In the genomic region with DNA sequence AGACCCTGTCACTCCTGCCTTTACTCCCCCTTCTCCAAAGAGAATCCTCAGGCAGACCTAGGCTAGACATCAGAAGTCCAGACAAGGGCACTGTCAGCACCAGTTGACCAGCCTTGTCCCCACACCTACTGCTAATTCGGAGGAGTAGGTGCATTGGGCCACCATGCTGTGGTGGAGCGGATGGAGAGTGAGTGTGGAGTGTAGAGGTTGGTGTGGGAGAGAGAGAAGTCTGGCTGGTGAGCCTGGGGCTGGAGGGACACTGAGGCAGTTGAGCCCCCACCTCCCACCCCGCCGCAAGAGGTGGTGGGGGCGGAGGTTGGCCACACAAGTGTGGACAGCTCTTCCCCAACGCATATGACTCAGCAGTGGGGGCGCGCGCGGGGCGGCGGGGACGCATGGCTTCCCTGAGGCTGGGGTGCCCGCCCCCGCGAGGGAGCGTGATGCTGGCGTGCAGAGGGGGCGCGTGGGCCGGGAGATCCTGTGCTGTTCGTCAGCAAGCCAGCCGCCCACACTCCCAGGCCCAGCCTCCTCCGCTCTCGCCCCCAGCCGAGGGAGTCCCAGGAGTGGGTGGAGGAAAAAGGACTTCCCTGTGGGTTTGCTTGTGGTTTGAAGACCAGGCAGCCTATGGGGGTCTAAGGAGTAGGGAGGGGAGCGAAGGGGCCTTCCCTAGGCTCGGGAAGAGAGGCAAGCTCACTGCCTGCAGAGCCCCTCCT, we compare ENCODE assay signal across 9 mouse cellular contexts. TPM values are rescaled to one million over a fixed set of nuclear protein-coding genes. Genes with fewer than 3 reads are reported as not detected.
DNase-seq lines count a peak whose midpoint lies in the region; ATAC-seq and TF ChIP-seq lines count a peak whose summit lies in the region.
"Had no signal": no experiment of that assay in that cellular context is flagged by ENCODE, and none has a peak within 500 bp of the region (broad histone marks: within the 10 kb centered on the region; RNA-seq: fewer than 3 reads in every experiment).

No protein-coding gene starts in this region.

- H3K9ac ChIP-seq in kidney, embryonic 15.5 days: no peak overlapping the region
- H3K9ac ChIP-seq in midbrain, embryonic 13.5 days (replicated peaks): peak overlapping the region; percentile 49
- H3K9ac ChIP-seq: lung, embryonic 15.5 days had no signal

- ATAC-seq in kidney, embryonic 15.5 days (replicated peaks; ENCODE audit: low FRiP score): peak; percentile 33; the same call in 1 of the 2 replicates
- peak; percentile 33; the same call in 1 of the 2 replicates for ATAC-seq in granulocyte monocyte progenitor cell, adult 5-6 weeks (replicated peaks; ENCODE audit: poor library complexity, severe bottlenecking)
- peak; percentile 56 for ATAC-seq in midbrain, embryonic 13.5 days

- peak overlapping the region; percentile 53 for H3K4me2 ChIP-seq in kidney, embryonic 15.5 days
- peak overlapping the region; percentile 54 for H3K4me2 ChIP-seq in midbrain, embryonic 13.5 days (replicated peaks)
- H3K4me2 ChIP-seq: lung, embryonic 15.5 days had no signal

- no peak for TF ChIP-seq POLR2A in cerebellum, adult 2 months (IDR thresholded peaks at IDR 0.05; ENCODE audit: borderline replicate concordance, insufficient read depth, low read length)

- no peak for TF ChIP-seq CTCF in cerebellum, adult 2 months (IDR thresholded peaks at IDR 0.05; ENCODE audit: borderline replicate concordance, insufficient read depth, low read depth, low read length)

- whole genome bisulfite sequencing in kidney, embryonic 15.5 days: 3% methylated on average over 27 of the region's 28 CpGs
- WGBS in midbrain, embryonic 13.5 days: 6% methylated on average over 28 of the region's 28 CpGs
- WGBS in cerebellum, adult 2 months: 10% methylated on average over 28 of the region's 28 CpGs

- DNase-seq in kidney, adult 11 months: no peak
- peak; percentile 13 for DNase-seq in c-Kit-positive CD71-negative TER-119-negative erythroid progenitor cells, embryonic 14.5 days (ENCODE audit: low read depth)
- DNase-seq in cerebellum, adult 2 months: no peak
- no peak for DNase-seq in adrenal gland, postnatal 10 days
- no peak for DNase-seq in urinary bladder, postnatal 14 days (ENCODE audit: low spot score)

- H3K36me3 ChIP-seq in kidney, embryonic 15.5 days: no peaks in the 10 kb centered on the region
- H3K36me3 ChIP-seq in midbrain, embryonic 13.5 days: no peaks in the 10 kb centered on the region
- H3K36me3 ChIP-seq: lung, embryonic 15.5 days had no signal

- H3K4me3 ChIP-seq in kidney, embryonic 15.5 days (replicated peaks): no peak overlapping the region
- H3K4me3 ChIP-seq in midbrain, embryonic 13.5 days (replicated peaks): peak overlapping the region; percentile 26
- no peak overlapping the region for H3K4me3 ChIP-seq in cerebellum, adult 2 months (replicated peaks; ENCODE audit: insufficient read depth, low read depth, low read length)
- H3K4me3 ChIP-seq: lung, embryonic 15.5 days had no signal

- peaks cover 31% of the 10 kb centered on the region for H3K27me3 ChIP-seq in kidney, embryonic 15.5 days
- no peaks in the 10 kb centered on the region for H3K27me3 ChIP-seq in midbrain, embryonic 13.5 days
- no peaks in the 10 kb centered on the region for H3K27me3 ChIP-seq in cerebellum, adult 2 months (ENCODE audit: control insufficient read depth, insufficient read depth, low read length)

- H3K4me1 ChIP-seq in kidney, embryonic 15.5 days: peaks cover 7% of the 10 kb centered on the region; the same call in 1 of the 2 replicates
- H3K4me1 ChIP-seq in midbrain, embryonic 13.5 days (replicated peaks): peaks cover 21% of the 10 kb centered on the region
- H3K4me1 ChIP-seq in cerebellum, adult 2 months (ENCODE audit: control insufficient read depth, insufficient read depth, low read length): no peaks in the 10 kb centered on the region; the same call in none of the 2 replicates
- H3K4me1 ChIP-seq: lung, embryonic 15.5 days had no signal

- no peaks in the 10 kb centered on the region for H3K9me3 ChIP-seq in kidney, embryonic 15.5 days (replicated peaks)
- no peaks in the 10 kb centered on the region for H3K9me3 ChIP-seq in midbrain, embryonic 13.5 days
- H3K9me3 ChIP-seq: lung, embryonic 15.5 days had no signal

- no peak overlapping the region for H3K27ac ChIP-seq in kidney, embryonic 15.5 days
- no peak overlapping the region for H3K27ac ChIP-seq in midbrain, embryonic 13.5 days
- no peak overlapping the region for H3K27ac ChIP-seq in cerebellum, adult 2 months (ENCODE audit: insufficient read depth, low read length)
- H3K27ac ChIP-seq: lung, embryonic 15.5 days had no signal

RNA-seq across cellular contexts. Expression of gene Iqsec3, which starts 10.7 kb away (rescaled TPM):
- polyA plus RNA-seq in kidney, embryonic 15.5 days (2015; fragmentation: Nextera tagmentation; extraction: Ambion mirVana): 0.14 and 0.21 TPM in 2 replicates
- total RNA-seq in granulocyte monocyte progenitor cell, adult 5-6 weeks (2014; fragmentation: Nextera tagmentation): not detected in 2 replicates
- total RNA-seq in granulocyte monocyte progenitor cell, adult 5-6 weeks (2017): not detected in 2 replicates
- 6.7 and 7.0 TPM in 2 replicates for polyA plus RNA-seq in midbrain, embryonic 13.5 days (2015; fragmentation: Nextera tagmentation; extraction: Ambion mirVana)
- 58.4 and 66.5 TPM in 2 replicates for polyA plus RNA-seq in cerebellum, adult 2 months (2012; rRNA removed)
- total RNA-seq in adrenal gland, postnatal 10 days (2021): 1 to 10 TPM; 3.1 to 4.5 TPM
